Mouse (Mus musculus) gastrocnemius, adult 18-20 months (tissue): Measurements from ENCODE around the gene Frat2. TPM values are rescaled to one million over a fixed set of nuclear protein-coding genes. Genes with fewer than 3 reads are reported as not detected.

Source experiments
- total RNA-seq, 2 experiments: library from RNA; stranded (reverse); gene quantifications; 2 replicates each; pipeline ENCODE4 v1.2.3; 2021

Frat2 gene
- total RNA-seq, 2 experiments from 2014 or later: 6.6 to 12.4 TPM

Other genes starting within 250 kb of the Frat2 start
- gene Slit1, start 104.5 kb downstream of the Frat2 start, total RNA-seq: 1 to 10 TPM in 1 of 2 experiments, under 1 TPM in 1; 0.50 to 1.2 TPM
- 1 to 10 TPM; 8.0 to 8.1 TPM for gene Arhgap19, start 46.1 kb downstream of the Frat2 start, total RNA-seq
- gene Frat1, start 18.2 kb downstream of the Frat2 start, total RNA-seq: 1 to 10 TPM; 3.5 to 6.2 TPM
- gene Rrp12, start 48.0 kb upstream of the Frat2 start, total RNA-seq: 10 to 100 TPM; 31.0 to 31.2 TPM
- 10 to 100 TPM; 15.0 to 26.3 TPM for gene Pgam1, start 63.8 kb upstream of the Frat2 start, total RNA-seq
- 10 to 100 TPM; 19.9 to 20.1 TPM for gene Exosc1, start 85.3 kb upstream of the Frat2 start, total RNA-seq
- gene Zdhhc16, start 85.3 kb upstream of the Frat2 start, total RNA-seq: 10 to 100 TPM; 17.4 to 20.2 TPM
- 1 to 10 TPM; 8.7 to 9.7 TPM for gene Mms19, start 133.0 kb upstream of the Frat2 start, total RNA-seq
- 10 to 100 TPM; 15.5 to 17.3 TPM for gene Ubtd1, start 133.6 kb upstream of the Frat2 start, total RNA-seq
- gene Ankrd2, start 187.9 kb upstream of the Frat2 start, total RNA-seq: 100 to 1,000 TPM; 180 to 360 TPM
- 1 to 10 TPM; 2.8 to 4.2 TPM for gene Hoga1, start 197.5 kb upstream of the Frat2 start, total RNA-seq
- under 1 TPM; 0.48 to 0.85 TPM for gene 4933411K16Rik, start 204.1 kb upstream of the Frat2 start, total RNA-seq
- 1 to 10 TPM; 4.0 to 4.5 TPM for gene Morn4, start 238.2 kb upstream of the Frat2 start, total RNA-seq
- 10 to 100 TPM; 13.0 to 13.7 TPM for gene Pi4k2a, start 242.3 kb upstream of the Frat2 start, total RNA-seq